Mouse (Mus musculus) MEL (cell line): ENCODE results near the gene Slx1b. TPM values are rescaled to one million over a fixed set of nuclear protein-coding genes. Genes with fewer than 3 reads are reported as not detected.

Experiments used
- DNase-seq: peaks from one replicate; pipeline ENCODE4 v3.0.0; 2011; ENCODE audit warnings: low read depth, low spot score
- H3K27ac ChIP-seq: 2 replicates; pipeline ENCODE4 v1.5.1; 2012; ENCODE audit warnings: low read depth, mild to moderate bottlenecking, control low read depth, low read length, moderate library complexity; ENCODE audit not compliant: control insufficient read depth
- H3K27me3 ChIP-seq, 2 experiments: fragments of 150-350 bp in 1 of 2; sonication (generic) in 1 of 2; 2 replicates each; pipeline ENCODE4 v1.6.1; 2012; ENCODE audit warnings: low read length in 2 of 2, mild to moderate bottlenecking in 2 of 2, improper control_type of control experiment in 1 of 2, moderate library complexity in 1 of 2; ENCODE audit not compliant: insufficient read depth in 2 of 2, control insufficient read depth in 1 of 2
- H3K36me3 ChIP-seq, 2 experiments: 2 replicates each; pipeline ENCODE4 v1.6.1; 2012 to 2014; ENCODE audit warnings: low read length in 2 of 2, improper control_type of control experiment in 1 of 2, inconsistent platforms in 1 of 2, mild to moderate bottlenecking in 1 of 2; ENCODE audit not compliant: insufficient read depth in 2 of 2, control insufficient read depth in 1 of 2
- H3K4me1 ChIP-seq, 2 experiments: fragments of 150-350 bp in 1 of 2; sonication (generic) in 1 of 2; 2 replicates each; pipeline ENCODE4 v1.6.1; 2012; ENCODE audit warnings: low read length in 2 of 2, improper control_type of control experiment in 1 of 2, mild to moderate bottlenecking in 1 of 2; ENCODE audit not compliant: insufficient read depth in 2 of 2, control insufficient read depth in 1 of 2
- H3K4me3 ChIP-seq, 2 experiments: fragments of 150-350 bp in 1 of 2; sonication (generic) in 1 of 2; 2 replicates each; pipeline ENCODE4 v1.5.1; 2012; ENCODE audit warnings: low read depth in 2 of 2, low read length in 2 of 2, mild to moderate bottlenecking in 2 of 2, moderate library complexity in 2 of 2, control low read depth in 1 of 2, improper control_type of control experiment in 1 of 2; ENCODE audit not compliant: control insufficient read depth in 1 of 2, insufficient read depth in 1 of 2
- H3K79me2 ChIP-seq: 2 replicates; pipeline ENCODE4 v1.6.1; 2012; ENCODE audit warnings: mild to moderate bottlenecking, low read length, moderate library complexity; ENCODE audit not compliant: control insufficient read depth, poor library complexity, insufficient read depth
- H3K9ac ChIP-seq: 2 replicates; pipeline ENCODE4 v1.6.1; 2012; ENCODE audit warnings: low read depth, mild to moderate bottlenecking, control low read depth, low read length, moderate library complexity; ENCODE audit not compliant: control insufficient read depth, poor library complexity, severe bottlenecking
- H3K9me3 ChIP-seq: fragments of 150-350 bp; sonication (generic); replicated peaks from 2 replicates; pipeline ENCODE4 v1.6.1; 2012; ENCODE audit warnings: mild to moderate bottlenecking, low read length, improper control_type of control experiment, moderate library complexity; ENCODE audit not compliant: insufficient read depth
- BHLHE40 ChIP-seq: IDR thresholded peaks from 2 replicates; pipeline ENCODE4 v1.6.1; 2012; ENCODE audit warnings: low read depth, mild to moderate bottlenecking, inconsistent platforms, low read length, improper control_type of control experiment, borderline replicate concordance
- CHD1 ChIP-seq: IDR thresholded peaks from 2 replicates; pipeline ENCODE4 v1.6.1; 2012; ENCODE audit warnings: low read depth, mild to moderate bottlenecking, inconsistent platforms, low read length, improper control_type of control experiment
- E2F4 ChIP-seq: IDR thresholded peaks from 2 replicates; pipeline ENCODE4 v1.6.1; 2011; ENCODE audit warnings: low read depth, low read length, improper control_type of control experiment, borderline replicate concordance
- ELF1 ChIP-seq: IDR thresholded peaks from 2 replicates; pipeline ENCODE4 v1.6.1; 2014; ENCODE audit warnings: low read depth, mild to moderate bottlenecking, inconsistent platforms, low read length, improper control_type of control experiment, moderate library complexity
- ETS1 ChIP-seq: IDR thresholded peaks from 2 replicates; pipeline ENCODE4 v1.6.1; 2012; ENCODE audit warnings: low read depth, mild to moderate bottlenecking, inconsistent platforms, low read length, improper control_type of control experiment, moderate library complexity
- GATA1 ChIP-seq: IDR thresholded peaks from 2 replicates; pipeline ENCODE4 v1.6.1; 2011; ENCODE audit warnings: low read depth, low read length, improper control_type of control experiment
- JUND ChIP-seq: IDR thresholded peaks from 2 replicates; pipeline ENCODE4 v1.6.1; 2011; ENCODE audit warnings: low read depth, mild to moderate bottlenecking, improper control_type of control experiment, low read length
- MAFK ChIP-seq: IDR thresholded peaks from 2 replicates; pipeline ENCODE4 v1.6.1; 2011; ENCODE audit warnings: low read depth, mild to moderate bottlenecking, low read length, improper control_type of control experiment, borderline replicate concordance
- MXI1 ChIP-seq: IDR thresholded peaks from 2 replicates; pipeline ENCODE4 v1.6.1; 2011; ENCODE audit warnings: mild to moderate bottlenecking, low read depth, low read length, improper control_type of control experiment
- MYB ChIP-seq: IDR thresholded peaks from 2 replicates; pipeline ENCODE4 v1.6.1; 2011; ENCODE audit warnings: mild to moderate bottlenecking, low read depth, low read length, improper control_type of control experiment
- NELFE ChIP-seq: IDR thresholded peaks from 2 replicates; pipeline ENCODE4 v1.6.1; 2011; ENCODE audit warnings: low read depth, low read length, improper control_type of control experiment
- POLR2A ChIP-seq, 2 experiments: IDR thresholded peaks; 2 replicates each; pipeline ENCODE4 v1.6.1; 2011 to 2012; ENCODE audit warnings: low read length in 2 of 2, mild to moderate bottlenecking in 2 of 2, control low read depth in 1 of 2, improper control_type of control experiment in 1 of 2, low read depth in 1 of 2, moderate library complexity in 1 of 2; ENCODE audit not compliant: control insufficient read depth in 1 of 2, insufficient read depth in 1 of 2, poor library complexity in 1 of 2
- POLR2AphosphoS5 ChIP-seq: IDR thresholded peaks from 2 replicates; pipeline ENCODE4 v1.6.1; 2012; ENCODE audit warnings: low read depth, borderline replicate concordance, mild to moderate bottlenecking, inconsistent platforms, low read length, moderate library complexity, mixed read lengths
- RCOR1 ChIP-seq: IDR thresholded peaks from 2 replicates; pipeline ENCODE4 v1.6.1; 2012; ENCODE audit warnings: low read depth, mild to moderate bottlenecking, inconsistent platforms, low read length, improper control_type of control experiment
- SIN3A ChIP-seq: IDR thresholded peaks from 2 replicates; pipeline ENCODE4 v1.6.1; 2012; ENCODE audit warnings: low read length, improper control_type of control experiment, inconsistent platforms
- SMC3 ChIP-seq: IDR thresholded peaks from 2 replicates; pipeline ENCODE4 v1.6.1; 2011; ENCODE audit warnings: low read depth, low read length, improper control_type of control experiment
- TBP ChIP-seq: IDR thresholded peaks from 2 replicates; pipeline ENCODE4 v1.8.0; 2011; ENCODE audit warnings: low read depth, low read length, improper control_type of control experiment
- ZKSCAN1 ChIP-seq: IDR thresholded peaks from 2 replicates; pipeline ENCODE4 v1.6.1; 2012; ENCODE audit warnings: low read depth, mild to moderate bottlenecking, inconsistent platforms, low read length, improper control_type of control experiment, moderate library complexity
- ZNF384 ChIP-seq: IDR thresholded peaks from 2 replicates; pipeline ENCODE4 v1.6.1; 2012; ENCODE audit warnings: low read depth, mild to moderate bottlenecking, inconsistent platforms, low read length, improper control_type of control experiment
- polyA plus RNA-seq, 2 experiments: library from polyadenylated mRNA; stranded (reverse) in 1 of 2; unstranded in 1 of 2; fragments of >175 nt in 1 of 2; fragments of >200 nt in 1 of 2; gene quantifications; 2 replicates each; pipeline versions ENCODE4 v1.2.1 to v1.2.4; 2012; ENCODE audit warnings: low replicate concordance in 2 of 2, low read depth in 1 of 2; ENCODE audit not compliant: insufficient read length in 2 of 2, insufficient read depth in 1 of 2, missing spikeins in 1 of 2
- total RNA-seq: library from RNA; depleted of rRNA; stranded (reverse); fragments of 300-350 nt; gene quantifications from 2 replicates; pipeline ENCODE4 v1.2.3, GENCODE M21; 2012

The Slx1b gene
- total and polyA plus RNA-seq, 3 experiments = 4.6 to 10.2 TPM; not detected in 1

DNA sequence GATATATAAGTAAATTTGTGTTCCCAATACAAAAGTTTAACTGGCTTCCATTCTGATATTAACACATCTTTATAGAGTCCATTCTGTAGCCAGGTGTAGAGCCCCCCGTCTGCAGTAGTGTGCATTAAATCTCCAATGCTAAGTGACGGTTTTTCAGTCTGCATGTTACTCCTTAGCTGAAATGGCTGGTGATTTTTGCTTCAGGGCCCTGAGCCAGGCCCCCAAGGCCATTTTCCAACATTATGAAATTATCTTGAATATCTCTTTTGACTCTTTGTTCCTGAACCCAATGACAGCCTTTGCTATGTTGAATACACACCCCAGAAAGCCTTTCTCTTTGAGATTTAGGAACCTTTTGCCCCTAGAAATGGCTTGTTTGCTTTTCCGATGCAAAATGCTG, 35.8 kb downstream of the Slx1b start:
- H3K36me3 ChIP-seq = peaks cover 8 to 24% of the 10 kb centered on the region in 2 experiments; a peak in 3 of 4 replicates
- H3K27ac ChIP-seq = no peak overlapping the region
- H3K27me3 ChIP-seq = no peaks in the 10 kb centered on the region
- H3K79me2 ChIP-seq = 0 out of 2 replicates have a peak, but pooled peaks cover 1% of the 10 kb centered on the region
- TF ChIP-seq CHD1 (no peak), MYB (no peak), E2F4 (no peak), ELF1 (no peak), POLR2AphosphoS5 (no peak), SIN3A (no peak), MXI1 (no peak), JUND (no peak), RCOR1 (no peak), TBP (no peak), ETS1 (no peak), POLR2A (IDR thresholded peaks at IDR 0.05; ENCODE audit: control insufficient read depth in 1 of 2, insufficient read depth in 1 of 2, low read depth in 1 of 2, low read length in 2 of 2, poor library complexity in 1 of 2) (no peak), ZKSCAN1 (no peak), ZNF384 (no peak), MAFK (no peak), SMC3 (no peak), NELFE (no peak)
- no peak overlapping the region for H3K4me3 ChIP-seq
- no peak overlapping the region for H3K9ac ChIP-seq
- DNase-seq = no peak
- H3K4me1 ChIP-seq = peaks cover 13% of the 10 kb centered on the region in 2 experiments
- H3K9me3 ChIP-seq = no peaks in the 10 kb centered on the region

DNA sequence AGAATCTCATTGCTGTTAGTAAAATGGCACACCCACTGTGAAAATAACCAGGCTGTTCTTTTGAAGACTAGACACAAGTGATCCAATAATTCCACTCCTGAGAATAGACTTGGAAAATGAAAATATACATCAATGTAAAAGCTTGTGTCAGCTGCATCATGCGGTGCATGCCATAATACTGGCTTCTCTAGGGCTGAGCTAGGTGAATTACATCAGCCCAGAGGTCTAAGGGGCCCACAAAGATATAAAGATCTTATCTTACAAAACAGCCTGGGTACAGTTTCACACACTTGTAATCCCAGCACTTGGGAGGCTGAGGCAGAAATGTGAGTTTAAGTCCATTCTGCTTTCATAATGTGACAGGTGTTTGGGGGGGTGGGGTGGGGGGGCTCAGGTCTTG, 38.1 kb downstream of the Slx1b start:
- Histone ChIP-seq H3K4me1 (peaks cover 16 to 20% of the 10 kb centered on the region in 2 experiments), H3K27ac (no peak overlapping the region)
- TF ChIP-seq BHLHE40 (no peak), CHD1 (no peak), GATA1 (0 out of 2 replicates have a peak, but pooled peaks have one; percentile 24), ETS1 (peak; percentile 35; the same call in 1 of the 2 replicates)

More for the DNA sequence above, 38.1 kb downstream of the Slx1b start:
- DNase-seq = no peak
- Histone ChIP-seq H3K36me3 (peaks cover 0 to 30% of the 10 kb centered on the region in 2 experiments; a peak in 3 of 4 replicates), H3K79me2 (peaks cover 4% of the 10 kb centered on the region; the same call in 1 of the 2 replicates), H3K9me3 (no peaks in the 10 kb centered on the region), H3K9ac (no peak overlapping the region), H3K27me3 (no peaks in the 10 kb centered on the region), H3K4me3 (no peak overlapping the region)
